Mouse (Mus musculus) CH12.LX (cell line): ENCODE measurements at regions not wholly inside any gene's neighbourhood (a gene's known extent, or its start where the extent isn't known, plus 50 kb on each side); places are given as distances from the start of the nearest gene placed in this dataset.

Experiments used
- DNase-seq: peaks from one replicate; pipeline ENCODE4 v3.0.0-alpha.2; 2013; ENCODE audit errors: extremely low read depth
- H3K27ac ChIP-seq: 2 replicates; pipeline ENCODE4 v1.5.1; 2012; ENCODE audit warnings: low read depth, mild to moderate bottlenecking, control low read depth, moderate library complexity; ENCODE audit not compliant: insufficient read depth
- H3K27me3 ChIP-seq: replicated peaks from 2 replicates; pipeline ENCODE3; 2012; ENCODE audit warnings: inconsistent platforms
- H3K36me3 ChIP-seq, 2 experiments: replicated peaks in 1 of 2; 2 replicates each; pipeline versions ENCODE3 to v1.6.1; 2012; ENCODE audit warnings: inconsistent platforms in 1 of 2, low read length in 1 of 2, mild to moderate bottlenecking in 1 of 2, mixed read lengths in 1 of 2, moderate library complexity in 1 of 2; ENCODE audit not compliant: control insufficient read depth in 1 of 2, insufficient read depth in 1 of 2
- H3K4me1 ChIP-seq, 2 experiments: 2 replicates each; pipeline ENCODE4 v1.6.1; 2012; ENCODE audit warnings: inconsistent platforms in 1 of 2, moderate library complexity in 1 of 2; ENCODE audit not compliant: insufficient read depth in 2 of 2, control insufficient read depth in 1 of 2
- H3K4me2 ChIP-seq: 2 replicates; pipeline ENCODE4 v1.6.1; 2012; ENCODE audit warnings: low read depth, mild to moderate bottlenecking, control low read depth; ENCODE audit not compliant: poor library complexity, insufficient read depth, severe bottlenecking
- H3K4me3 ChIP-seq, 3 experiments: fragments of 150-350 bp in 1 of 3; sonication (generic) in 1 of 3; replicated peaks in 1 of 3; 2 replicates each; pipeline versions ENCODE3 to v1.5.1; 2011 to 2012; ENCODE audit warnings: low read depth in 2 of 3, low read length in 2 of 3, mild to moderate bottlenecking in 2 of 3, moderate library complexity in 2 of 3, control low read depth in 1 of 3, improper control_type of control experiment in 1 of 3, inconsistent platforms in 1 of 3, mixed read lengths in 1 of 3; ENCODE audit not compliant: poor library complexity in 1 of 3
- H3K79me2 ChIP-seq: replicated peaks from 2 replicates; pipeline ENCODE4 v1.6.1; 2012; ENCODE audit warnings: mild to moderate bottlenecking, moderate library complexity; ENCODE audit not compliant: control insufficient read depth, poor library complexity, insufficient read depth, severe bottlenecking; ENCODE audit errors: extremely low read depth
- H3K9ac ChIP-seq: 2 replicates; pipeline ENCODE4 v1.6.1; 2012; ENCODE audit warnings: low read depth, mild to moderate bottlenecking, control low read depth, moderate library complexity; ENCODE audit not compliant: insufficient read depth
- H3K9me3 ChIP-seq: replicated peaks from 2 replicates; pipeline ENCODE3; 2012; ENCODE audit warnings: low read length, inconsistent platforms, mixed read lengths
- CTCF ChIP-seq, 2 experiments: IDR thresholded peaks in 1 of 2; conservative IDR thresholded peaks in 1 of 2; 2 replicates each; pipeline ENCODE4 v1.5.1; 2011 to 2012; ENCODE audit warnings: low read depth in 2 of 2, low read length in 2 of 2, improper control_type of control experiment in 1 of 2, inconsistent platforms in 1 of 2, mild to moderate bottlenecking in 1 of 2, moderate library complexity in 1 of 2
- ETS1 ChIP-seq: conservative IDR thresholded peaks from 2 replicates; pipeline ENCODE4 v1.6.1; 2012; ENCODE audit warnings: low read depth, mild to moderate bottlenecking, inconsistent platforms, low read length, improper control_type of control experiment, moderate library complexity
- GABPA ChIP-seq: IDR thresholded peaks from 2 replicates; pipeline ENCODE4 v1.6.1; 2012; ENCODE audit warnings: low read depth, low read length, improper control_type of control experiment, inconsistent platforms; ENCODE audit not compliant: insufficient replicate concordance
- HCFC1 ChIP-seq: IDR thresholded peaks from 2 replicates; pipeline ENCODE4 v1.6.1; 2012; ENCODE audit warnings: low read depth, mild to moderate bottlenecking, inconsistent platforms, low read length, improper control_type of control experiment
- MAZ ChIP-seq: IDR thresholded peaks from 2 replicates; pipeline ENCODE4 v1.6.1; 2012; ENCODE audit warnings: low read depth, mild to moderate bottlenecking, inconsistent platforms, low read length, improper control_type of control experiment, moderate library complexity
- MYC ChIP-seq: IDR thresholded peaks from 2 replicates; pipeline ENCODE4 v1.6.1; 2011; ENCODE audit warnings: low read depth, mild to moderate bottlenecking, improper control_type of control experiment, low read length
- NELFE ChIP-seq: IDR thresholded peaks from 2 replicates; pipeline ENCODE4 v1.6.1; 2011; ENCODE audit warnings: low read depth, low read length, improper control_type of control experiment
- PAX5 ChIP-seq: IDR thresholded peaks from 2 replicates; pipeline ENCODE4 v1.6.1; 2012; ENCODE audit warnings: low read length, inconsistent platforms, mixed read lengths
- POLR2AphosphoS2 ChIP-seq: IDR thresholded peaks from 2 replicates; pipeline ENCODE4 v1.6.1; 2011; ENCODE audit warnings: low read depth, low read length, improper control_type of control experiment
- SMC3 ChIP-seq: IDR thresholded peaks from 2 replicates; pipeline ENCODE4 v1.6.1; 2011; ENCODE audit warnings: low read depth, low read length, improper control_type of control experiment
- ZKSCAN1 ChIP-seq: IDR thresholded peaks from 2 replicates; pipeline ENCODE4 v1.6.1; 2012; ENCODE audit warnings: low read depth, inconsistent platforms, low read length, improper control_type of control experiment, borderline replicate concordance
- ZNF384 ChIP-seq: IDR thresholded peaks from 2 replicates; pipeline ENCODE4 v1.6.1; 2012; ENCODE audit warnings: low read depth, low read length, improper control_type of control experiment, inconsistent platforms
- dilution Hi-C: fragments of 300-500 bp; cut with MboI; formaldehyde crosslinking; loops from 2 replicates; pipeline ENCODE4 v1.14.3; 2020; ENCODE audit warnings: low sequenced_read_pairs; ENCODE audit not compliant: extremely low pct_unique_long_range_greater_than_20kb, extremely low pct_ligation_motif_present
- in situ Hi-C: fragments of 300-500 bp; cut with MboI; formaldehyde crosslinking; loops from 3 replicates; pipeline ENCODE4 v1.14.3; 2019; ENCODE audit warnings: low sequenced_read_pairs, low pct_ligation_motif_present, low pct_unique_long_range_greater_than_20kb, mixed read lengths

DNA sequence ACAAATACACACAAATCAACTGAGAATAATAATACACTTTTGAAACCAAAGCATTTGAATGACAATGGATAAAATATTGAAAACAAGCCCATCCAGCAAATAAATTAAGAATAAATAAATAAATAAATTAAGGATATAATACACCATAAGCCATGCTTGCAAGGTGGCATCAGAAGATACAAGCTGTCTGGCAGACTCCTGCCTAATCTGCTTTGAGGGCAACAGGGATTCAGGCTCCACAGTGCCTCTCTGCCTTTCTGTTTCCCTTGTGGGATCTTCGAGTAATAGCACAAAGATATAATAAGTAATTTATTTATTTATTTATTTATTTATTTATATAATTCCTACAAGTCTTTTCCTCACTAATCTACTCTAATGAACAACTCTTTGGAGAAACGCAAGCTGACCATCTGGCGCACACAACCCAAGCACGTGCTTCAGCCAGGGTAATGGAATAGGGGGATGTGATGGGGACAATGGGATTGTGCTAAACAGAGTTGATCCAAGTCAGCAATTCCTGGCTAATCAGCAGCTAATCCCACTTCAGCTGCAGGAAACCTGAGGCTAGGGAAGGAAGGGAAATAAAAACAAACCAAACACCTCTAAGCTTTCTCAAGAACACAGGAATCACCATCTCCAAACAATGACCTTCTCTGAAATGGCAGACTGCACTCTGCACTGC, 205.8 kb upstream of the Cd180 start:
- Histone ChIP-seq H3K4me3 (no peak overlapping the region), H3K27ac (no peak overlapping the region), H3K9ac (no peak overlapping the region), H3K9me3 (no peaks in the 10 kb centered on the region), H3K4me1 (no peaks in the 10 kb centered on the region), H3K79me2 (no peaks in the 10 kb centered on the region), H3K36me3 (no peaks in the 10 kb centered on the region), H3K27me3 (no peaks in the 10 kb centered on the region), H3K4me2 (no peak overlapping the region)
- dilution Hi-C loops (no loop called here), in situ Hi-C loops (no loop called here)
- DNase-seq, result no peak
- TF ChIP-seq ZNF384, result no peak
- no peak for TF ChIP-seq HCFC1
- TF ChIP-seq CTCF (conservative IDR thresholded peaks at IDR 0.05 in 1 of 2, IDR thresholded peaks at IDR 0.05 in 1 of 2; ENCODE audit: low read depth in 2 of 2, low read length in 2 of 2), result no peak
- TF ChIP-seq ETS1, result no peak
- TF ChIP-seq GABPA, result no peak
- TF ChIP-seq SMC3, result no peak
- no peak for TF ChIP-seq MAZ

DNA sequence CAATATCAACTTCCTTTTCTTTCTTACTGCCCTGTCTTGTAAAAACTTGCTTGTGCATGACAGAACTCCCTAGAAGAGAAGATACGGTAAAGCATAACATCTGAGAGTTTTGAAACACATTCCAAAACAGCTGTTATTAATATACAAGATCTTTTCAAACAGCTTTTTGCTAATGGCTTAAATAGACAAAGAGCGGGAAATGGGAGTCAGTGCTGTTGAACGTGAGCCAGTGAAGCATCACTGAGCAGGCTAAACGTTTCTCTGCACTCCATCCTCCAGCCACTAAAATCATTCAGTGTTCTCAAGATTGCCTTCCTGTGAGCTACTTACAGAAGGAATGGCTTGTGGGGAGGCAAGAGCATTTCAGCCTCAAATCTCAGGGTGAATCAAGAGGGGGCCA, 202.0 kb upstream of the Cd180 start:
- H3K4me2 ChIP-seq, result no peak overlapping the region
- no peaks in the 10 kb centered on the region for H3K36me3 ChIP-seq
- H3K27me3 ChIP-seq, result no peaks in the 10 kb centered on the region
- in situ Hi-C loops, result no loop called here
- no peak overlapping the region for H3K9ac ChIP-seq
- dilution Hi-C loops, result no loop called here
- DNase-seq, result no peak
- H3K4me3 ChIP-seq, result no peak overlapping the region
- no peaks in the 10 kb centered on the region for H3K79me2 ChIP-seq
- H3K9me3 ChIP-seq, result no peaks in the 10 kb centered on the region
- no peak for TF ChIP-seq CTCF (conservative IDR thresholded peaks at IDR 0.05 in 1 of 2, IDR thresholded peaks at IDR 0.05 in 1 of 2; ENCODE audit: low read depth in 2 of 2, low read length in 2 of 2)
- TF ChIP-seq MAZ, result no peak
- TF ChIP-seq, all 38 proteins: peak for 0
- Histone ChIP-seq H3K27ac (no peak overlapping the region), H3K4me1 (no peaks in the 10 kb centered on the region)

DNA sequence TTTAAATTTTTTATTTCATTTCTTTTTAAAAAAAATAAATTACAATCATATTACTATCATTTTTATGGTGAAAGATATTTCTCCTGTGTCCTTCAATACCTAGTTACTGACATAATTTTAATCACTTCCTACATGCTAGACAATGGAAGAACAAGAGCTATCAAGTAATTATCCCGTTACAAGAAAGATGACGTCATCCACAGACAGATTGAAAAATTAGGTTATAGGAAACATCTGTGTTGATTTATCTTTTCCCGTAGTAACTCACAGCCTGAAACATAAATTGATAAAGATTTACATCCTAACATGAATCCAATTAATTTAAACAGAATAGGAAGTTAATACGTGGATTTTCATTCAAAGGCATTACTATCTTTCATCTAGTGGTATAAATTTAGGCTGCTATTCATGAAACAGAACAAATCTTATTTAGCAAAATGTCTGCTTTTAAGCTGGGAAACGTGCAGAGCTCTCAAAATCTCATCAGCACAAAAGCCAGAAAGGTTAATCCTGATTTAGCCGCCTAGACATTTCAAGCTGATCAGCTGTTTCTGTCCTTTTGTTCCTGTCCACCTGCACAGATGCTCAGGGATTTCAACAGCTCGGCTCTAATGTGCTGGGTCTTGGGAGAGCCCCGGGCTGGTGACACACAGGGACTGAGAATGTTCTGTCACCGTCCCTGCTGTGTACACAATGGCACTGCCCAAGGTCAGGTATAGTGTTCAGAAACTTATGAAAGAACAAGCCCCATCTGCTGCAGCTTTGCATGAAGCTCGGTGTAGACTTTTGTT, 189.0 kb upstream of the Cd180 start:
- Histone ChIP-seq H3K9ac (no peak overlapping the region), H3K79me2 (no peaks in the 10 kb centered on the region), H3K4me2 (no peak overlapping the region), H3K27me3 (no peaks in the 10 kb centered on the region), H3K27ac (no peak overlapping the region), H3K4me3 (no peak overlapping the region), H3K36me3 (no peaks in the 10 kb centered on the region), H3K9me3 (no peaks in the 10 kb centered on the region), H3K4me1 (peaks cover 0 to 5% of the 10 kb centered on the region in 2 experiments; a peak in 1 of 4 replicates)
- in situ Hi-C loops, result no loop called here
- no peak for TF ChIP-seq SMC3
- no peak for TF ChIP-seq ZKSCAN1
- no peak for TF ChIP-seq PAX5
- no peak for TF ChIP-seq MYC
- TF ChIP-seq NELFE, result no peak
- TF ChIP-seq POLR2AphosphoS2, result no peak
- no peak for TF ChIP-seq ZNF384
- no peak for TF ChIP-seq MAZ
- dilution Hi-C loops, result no loop called here
- DNase-seq, result no peak
